Mouse (Mus musculus) G1E (cell line): ENCODE measurements around the gene Fggy. TPM values are rescaled to one million over a fixed set of nuclear protein-coding genes. Genes with fewer than 3 reads are reported as not detected.

Experiments used
- ATAC-seq: 2 replicates; pipeline ENCODE4 v1.8.0; 2016; ENCODE audit warnings: mild to moderate bottlenecking; ENCODE audit not compliant: insufficient number of reproducible peaks, poor library complexity, low FRiP score, severe bottlenecking; ENCODE audit errors: extremely low read depth
- DNase-seq: peaks from one replicate; pipeline ENCODE4 v3.0.0; 2012; ENCODE audit warnings: low spot score
- H3K27me3 ChIP-seq: 2 replicates; pipeline ENCODE4 v1.6.1; 2012; ENCODE audit warnings: mild to moderate bottlenecking, low read length, inconsistent platforms; ENCODE audit not compliant: insufficient read depth
- H3K36me3 ChIP-seq: replicated peaks from 2 replicates; pipeline ENCODE3; 2012; ENCODE audit warnings: mild to moderate bottlenecking, inconsistent platforms
- H3K4me1 ChIP-seq: 2 replicates; pipeline ENCODE4 v1.6.1; 2012; ENCODE audit warnings: low read depth, low read length, inconsistent platforms, mixed read lengths; ENCODE audit not compliant: insufficient read depth
- H3K4me3 ChIP-seq: 2 replicates; pipeline ENCODE4 v1.5.1; 2012; ENCODE audit warnings: low read depth, mild to moderate bottlenecking, inconsistent platforms, low read length, moderate library complexity, mixed read lengths
- H3K9me3 ChIP-seq: replicated peaks from 2 replicates; pipeline ENCODE4 v1.6.1; 2012; ENCODE audit warnings: inconsistent platforms
- CTCF ChIP-seq: IDR thresholded peaks from 2 replicates; pipeline ENCODE4 v1.5.1; 2012; ENCODE audit warnings: low read depth, low read length, inconsistent platforms, mixed read lengths
- GATA1 ChIP-seq: IDR thresholded peaks from 2 replicates; pipeline ENCODE4 v1.6.1; 2012; ENCODE audit warnings: borderline replicate concordance, low read length, inconsistent platforms, mixed read lengths
- GATA2 ChIP-seq: IDR thresholded peaks from 2 replicates; pipeline ENCODE4 v1.6.1; 2012; ENCODE audit warnings: low read depth, low read length, inconsistent platforms, borderline replicate concordance
- POLR2AphosphoS5 ChIP-seq: IDR thresholded peaks from 2 replicates; pipeline ENCODE4 v1.6.1; 2012; ENCODE audit warnings: low read depth, low read length, inconsistent platforms; ENCODE audit not compliant: insufficient replicate concordance
- TAL1 ChIP-seq: conservative IDR thresholded peaks from 2 replicates; pipeline ENCODE4 v1.6.1; 2012; ENCODE audit warnings: low read depth, low read length, inconsistent platforms, mixed read lengths
- polyA plus RNA-seq: library from polyadenylated mRNA; stranded (reverse); fragments of >175 nt; gene quantifications from 2 replicates; pipeline ENCODE4 v1.2.3, GENCODE M21; 2012
- total RNA-seq, 2 experiments: library from RNA; stranded (forward) in 1 of 2; stranded (reverse) in 1 of 2; fragments of 200-1000 nt in 1 of 2; fragments of >200 nt in 1 of 2; fragmentation: Nextera tagmentation in 1 of 2; gene quantifications; 2 replicates each; pipeline ENCODE4 v1.2.3; 2014 to 2017

The Fggy gene
- total and polyA plus RNA-seq, 3 experiments, result not detected

- no peak for TF ChIP-seq GATA1
- TF ChIP-seq GATA2, result no peak
- TF ChIP-seq POLR2AphosphoS5, result no peak
- no peak for TF ChIP-seq TAL1
- TF ChIP-seq CTCF, result no peak
Measured at GRCm38 (mm10) chr4:95571621-95572020, 14.3 kb downstream of the Fggy start.

GRCm38 (mm10) chr4:95573704-95574103 lies 16.4 kb downstream of the Fggy start:
- H3K4me1 ChIP-seq, result no peaks in the 10 kb centered on the region
- no peaks in the 10 kb centered on the region for H3K27me3 ChIP-seq
- no peaks in the 10 kb centered on the region for H3K36me3 ChIP-seq
- no peak overlapping the region for H3K4me3 ChIP-seq
- no peaks in the 10 kb centered on the region for H3K9me3 ChIP-seq
- ATAC-seq (no peak), DNase-seq (no peak)
- TF ChIP-seq TAL1, result no peak
- no peak for TF ChIP-seq CTCF
- TF ChIP-seq GATA2, result no peak
- no peak for TF ChIP-seq GATA1
- no peak for TF ChIP-seq POLR2AphosphoS5

More at GRCm38 (mm10) chr4:95571621-95572020, 14.3 kb downstream of the Fggy start:
- ATAC-seq (no peak), DNase-seq (no peak)
- H3K4me3 ChIP-seq, result no peak overlapping the region
- no peaks in the 10 kb centered on the region for H3K9me3 ChIP-seq
- no peaks in the 10 kb centered on the region for H3K27me3 ChIP-seq
- no peaks in the 10 kb centered on the region for H3K4me1 ChIP-seq
- H3K36me3 ChIP-seq, result no peaks in the 10 kb centered on the region

- Histone ChIP-seq H3K9me3 (no peaks in the 10 kb centered on the region), H3K27me3 (no peaks in the 10 kb centered on the region), H3K4me3 (no peak overlapping the region), H3K36me3 (no peaks in the 10 kb centered on the region), H3K4me1 (no peaks in the 10 kb centered on the region)
- no peak for DNase-seq
- no peak for ATAC-seq
- TF ChIP-seq CTCF (no peak), POLR2AphosphoS5 (no peak), TAL1 (no peak), GATA2 (no peak), GATA1 (no peak)
Measured at GRCm38 (mm10) chr4:95575411-95575911, 18.2 kb downstream of the Fggy start.

GRCm38 (mm10) chr4:95579183-95579582 lies 21.9 kb downstream of the Fggy start:
- no peaks in the 10 kb centered on the region for H3K9me3 ChIP-seq
- H3K4me1 ChIP-seq, result no peaks in the 10 kb centered on the region
- ATAC-seq (no peak), DNase-seq (no peak)
- H3K36me3 ChIP-seq, result no peaks in the 10 kb centered on the region
- no peak overlapping the region for H3K4me3 ChIP-seq
- H3K27me3 ChIP-seq, result no peaks in the 10 kb centered on the region
- TF ChIP-seq CTCF, result no peak
- no peak for TF ChIP-seq POLR2AphosphoS5
- no peak for TF ChIP-seq GATA1
- TF ChIP-seq TAL1, result no peak
- no peak for TF ChIP-seq GATA2

GRCm38 (mm10) chr4:95584107-95584762 lies 26.9 kb downstream of the Fggy start:
- TF ChIP-seq GATA1, result no peak
- no peak for TF ChIP-seq TAL1
- TF ChIP-seq CTCF, result no peak
- no peak for TF ChIP-seq POLR2AphosphoS5
- no peak for TF ChIP-seq GATA2
- Histone ChIP-seq H3K9me3 (no peaks in the 10 kb centered on the region; the same call in 1 of the 2 replicates), H3K36me3 (no peaks in the 10 kb centered on the region), H3K27me3 (no peaks in the 10 kb centered on the region), H3K4me3 (no peak overlapping the region), H3K4me1 (no peaks in the 10 kb centered on the region)
- DNase-seq (no peak), ATAC-seq (no peak)

- TF ChIP-seq TAL1 (no peak), CTCF (no peak), GATA2 (no peak), POLR2AphosphoS5 (no peak), GATA1 (no peak)
- Histone ChIP-seq H3K4me3 (no peak overlapping the region), H3K4me1 (no peaks in the 10 kb centered on the region), H3K9me3 (no peaks in the 10 kb centered on the region; the same call in 1 of the 2 replicates), H3K36me3 (no peaks in the 10 kb centered on the region), H3K27me3 (no peaks in the 10 kb centered on the region)
- ATAC-seq (no peak), DNase-seq (no peak)
Measured at GRCm38 (mm10) chr4:95586274-95587001, 29.1 kb downstream of the Fggy start.
